Mouse (Mus musculus): ENCODE data around the gene Prr14l.

DNA sequence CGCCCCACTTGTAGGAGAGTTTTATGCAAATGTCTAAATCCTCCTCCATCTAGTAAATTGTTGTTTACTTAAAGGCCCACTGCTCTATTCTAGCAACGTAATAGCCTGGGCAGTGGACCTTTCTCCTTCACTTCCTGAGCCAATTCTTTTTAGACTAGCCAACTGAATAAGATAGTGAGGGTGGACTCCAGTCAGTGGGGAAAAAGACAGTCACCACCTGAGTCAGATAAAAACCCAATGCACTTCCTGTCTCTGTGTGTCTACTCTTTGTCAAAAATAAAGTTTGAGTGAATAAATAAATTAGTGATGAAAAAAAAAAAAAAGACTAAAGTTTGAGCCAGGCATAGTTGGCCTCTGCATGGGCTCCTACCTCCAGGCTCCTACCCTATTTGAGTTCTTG is 94.4 kb downstream of the Prr14l start:
- TF ChIP-seq CTCF (IDR thresholded peaks at IDR 0.05) = no peak
- TF ChIP-seq POLR2A (IDR thresholded peaks at IDR 0.05; ENCODE audit: insufficient read depth, low read depth, low read length) = no peak
- no peak for TF ChIP-seq EP300 (IDR thresholded peaks at IDR 0.05; ENCODE audit: insufficient read depth, low read depth, low read length)
